Mouse (Mus musculus) left cerebral cortex, adult 9 months (tissue): Measurements from ENCODE around the gene Sfxn3.

Experiments
- DNase-seq, 2 experiments: peaks; one replicate each; pipeline ENCODE4 v3.0.0; 2022; ENCODE audit warnings: low spot score in 2 of 2

The Sfxn3 gene

GRCm38 (mm10) chr19:45047417-45047934, at the start of gene Sfxn3:
TSS of gene Sfxn3 (plus strand) at chr19:45047503.
- DNase-seq = peak; percentile 76 to 91

GRCm38 (mm10) chr19:44997786-44998185, 49.5 kb upstream of the Sfxn3 start:
- DNase-seq = no peak

- no peak for DNase-seq
These were observed 47.7 kb upstream of the Sfxn3 start for GRCm38 (mm10) chr19:44999647-45000046.

GRCm38 (mm10) chr19:45002301-45002700, 45.0 kb upstream of the Sfxn3 start:
- DNase-seq = no peak

- DNase-seq = no peak
These were observed 43.4 kb upstream of the Sfxn3 start for GRCm38 (mm10) chr19:45003740-45004516.

- DNase-seq = no peak
These were observed 41.9 kb upstream of the Sfxn3 start, which contains the start of gene Twnk for GRCm38 (mm10) chr19:45005444-45005843. TSS of gene Twnk (plus strand) at chr19:45005663.

- peak; percentile 91 to 96 for DNase-seq
These were observed 41.2 kb upstream of the Sfxn3 start, which contains the start of gene Mrpl43 for GRCm38 (mm10) chr19:45005957-45006712. TSS of gene Mrpl43 (minus strand) at chr19:45006442.

- DNase-seq = no peak
These were observed 40.3 kb upstream of the Sfxn3 start for GRCm38 (mm10) chr19:45007021-45007420.

GRCm38 (mm10) chr19:45007425-45008191, 39.7 kb upstream of the Sfxn3 start:
- no peak for DNase-seq

- no peak for DNase-seq
These were observed 36.7 kb upstream of the Sfxn3 start for GRCm38 (mm10) chr19:45010646-45011045.

- DNase-seq = no peak
These were observed 35.1 kb upstream of the Sfxn3 start for GRCm38 (mm10) chr19:45012219-45012618.

GRCm38 (mm10) chr19:45012636-45013035, 34.7 kb upstream of the Sfxn3 start:
- no peak for DNase-seq

GRCm38 (mm10) chr19:45013581-45014225, 33.6 kb upstream of the Sfxn3 start:
- no peak for DNase-seq

GRCm38 (mm10) chr19:45014335-45014971, 32.9 kb upstream of the Sfxn3 start, which contains the start of gene Lzts2:
TSS of gene Lzts2 (plus strand) at chr19:45014414.
- DNase-seq = no peak

GRCm38 (mm10) chr19:45014981-45015402, 32.3 kb upstream of the Sfxn3 start:
- no peak for DNase-seq

- DNase-seq = no peak
These were observed 31.6 kb upstream of the Sfxn3 start for GRCm38 (mm10) chr19:45015518-45016281.

GRCm38 (mm10) chr19:45016341-45017215, 30.7 kb upstream of the Sfxn3 start:
- DNase-seq = peak in 1 of 2 experiments; percentile 78

- DNase-seq = peak in 1 of 2 experiments; percentile 79
These were observed 30.0 kb upstream of the Sfxn3 start for GRCm38 (mm10) chr19:45017216-45017771.
